Mouse (Mus musculus): ENCODE results near the gene Pmch.

Gene Pmch

DNA sequence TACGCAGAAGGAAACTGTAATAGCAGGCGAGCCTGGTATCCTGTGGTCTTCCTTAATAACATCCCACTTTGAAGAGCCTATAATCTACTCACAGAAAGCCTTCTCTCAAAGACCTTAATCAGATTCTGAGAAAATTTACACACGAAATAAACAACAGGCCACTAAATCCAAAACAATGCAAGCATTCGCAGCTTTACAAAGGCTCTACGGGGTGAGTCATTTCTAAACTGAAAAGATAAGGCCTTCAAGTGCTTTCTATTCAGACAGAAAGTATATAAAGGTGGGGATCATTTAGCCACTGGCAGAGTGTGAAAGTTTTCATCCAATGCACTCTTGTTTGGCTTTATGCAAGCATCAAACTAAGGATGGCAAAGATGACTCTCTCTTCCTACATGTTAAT lies at the start of gene Pmch:
Pmch (plus strand) TSS at position 301 of the 400 bp plus-strand sequence.
- DNase-seq (ENCODE audit: low spot score) = no peak

DNA sequence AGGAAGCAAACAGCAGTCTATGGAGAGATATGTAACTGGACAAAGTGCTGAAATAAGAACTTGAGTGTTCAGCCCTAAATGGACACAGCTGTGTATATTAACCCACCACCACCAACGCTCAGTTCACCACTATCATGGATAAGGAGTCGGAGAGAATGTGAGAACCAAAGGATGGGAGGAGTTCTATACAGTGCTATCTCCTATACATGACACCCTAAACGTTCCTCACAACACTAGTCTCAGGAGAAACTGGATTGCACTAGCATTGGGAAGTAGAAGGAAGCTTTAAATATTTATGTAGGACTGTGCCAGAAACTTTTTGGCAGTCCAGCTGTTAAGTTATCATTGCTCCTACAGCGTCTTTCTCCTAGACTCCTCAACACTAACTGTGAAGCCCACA lies 46.6 kb upstream of the Pmch start:
- DNase-seq (ENCODE audit: low spot score) = no peak

DNA sequence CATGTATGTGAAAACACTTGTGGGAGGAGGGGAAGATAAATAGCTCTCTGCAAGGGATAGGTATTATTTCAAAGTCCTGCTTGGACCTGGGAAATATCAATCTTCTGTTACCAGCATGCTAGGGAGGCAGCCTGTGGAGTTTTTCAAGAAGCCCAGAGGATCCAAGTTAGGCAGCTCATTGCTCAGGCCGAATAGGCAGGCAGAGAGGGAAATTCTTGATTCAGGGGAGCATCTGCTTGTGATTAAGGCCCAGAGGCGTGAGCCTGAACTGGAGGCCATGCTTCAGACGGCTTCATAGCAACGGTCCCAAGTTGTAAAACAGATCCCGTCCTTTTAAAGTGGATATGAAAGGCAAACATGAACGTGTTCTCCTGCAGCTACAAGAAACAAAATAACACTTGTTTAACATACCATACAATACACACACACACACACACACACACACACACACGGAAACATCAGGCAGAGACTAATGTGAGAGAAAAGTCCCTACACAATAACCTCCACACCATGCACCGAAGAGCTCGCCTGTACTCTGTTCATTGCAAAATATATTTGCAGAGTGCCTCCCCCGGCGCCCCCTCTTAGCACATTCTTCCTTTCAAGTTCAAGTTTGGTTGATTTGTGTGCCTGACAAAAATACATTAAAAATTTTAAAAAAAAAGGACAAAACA lies 44.6 kb upstream of the Pmch start:
- DNase-seq (ENCODE audit: low spot score) = no peak

DNA sequence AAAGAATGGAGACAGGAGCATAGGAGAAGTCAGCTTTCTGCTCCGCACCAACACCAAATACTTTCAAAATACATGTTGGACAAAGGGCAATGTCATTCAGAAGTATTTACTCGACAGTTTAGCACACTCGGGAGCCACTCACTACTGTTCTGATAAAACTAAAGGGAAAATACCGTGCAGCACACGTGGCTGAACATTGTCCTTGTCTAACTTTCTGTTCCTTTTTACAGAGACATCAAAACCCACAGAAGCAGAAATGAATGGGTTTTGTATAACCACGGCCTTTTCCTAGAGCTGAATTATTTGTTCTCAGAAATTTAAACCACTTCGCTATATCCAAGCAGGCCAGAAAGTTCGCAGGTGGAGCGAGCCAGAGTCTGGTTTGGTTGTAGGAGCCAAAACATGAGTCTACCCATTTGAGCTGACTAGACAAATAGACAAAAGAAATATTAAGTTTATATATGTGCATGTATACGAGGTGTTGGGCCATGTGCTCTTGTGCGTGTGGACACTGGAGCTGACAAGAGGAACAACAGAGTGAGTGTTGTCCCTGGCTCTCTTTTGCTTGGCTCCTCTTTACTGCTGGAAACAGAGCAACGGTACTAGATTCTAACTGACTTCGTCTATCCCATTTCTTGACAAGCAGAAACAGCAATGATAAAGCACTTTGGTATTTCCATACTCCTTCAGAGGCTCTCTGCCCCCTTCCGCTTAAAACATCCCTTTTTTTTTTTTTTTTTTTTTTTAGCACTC lies 36.5 kb upstream of the Pmch start:
- no peak for DNase-seq (ENCODE audit: low spot score)

DNA sequence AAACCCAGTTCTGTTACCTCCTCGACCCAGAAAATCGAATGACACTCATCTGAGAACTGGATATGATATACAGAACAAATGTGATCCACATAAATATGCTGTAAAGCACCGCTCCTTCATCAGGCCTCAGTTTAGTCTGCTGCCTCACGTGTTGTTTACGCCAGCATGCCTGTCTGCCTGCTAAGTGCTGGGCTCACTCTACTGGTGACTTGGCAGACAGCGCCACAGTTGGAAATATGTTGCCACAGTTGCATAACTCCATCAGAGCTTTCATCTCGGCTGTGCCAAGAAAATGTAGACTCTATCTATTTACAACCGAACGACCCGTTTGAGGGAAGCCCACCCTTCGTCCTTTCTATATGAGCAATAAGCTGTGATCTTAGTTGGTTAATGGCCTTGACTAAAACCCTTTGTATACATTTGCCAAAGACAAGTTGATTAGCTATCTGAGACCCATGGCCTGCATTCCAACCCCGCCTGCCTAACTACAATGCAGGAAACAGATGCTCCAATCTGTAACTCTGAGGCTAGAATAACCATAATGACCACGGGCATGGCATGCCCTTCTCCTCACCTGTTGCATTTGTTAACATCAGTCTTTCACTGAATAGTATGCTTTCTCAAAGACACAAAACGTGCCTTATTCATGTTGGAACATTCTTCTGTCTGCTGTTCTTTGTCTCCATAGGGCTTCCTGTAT lies 33.8 kb upstream of the Pmch start:
- DNase-seq (ENCODE audit: low spot score) = no peak

DNA sequence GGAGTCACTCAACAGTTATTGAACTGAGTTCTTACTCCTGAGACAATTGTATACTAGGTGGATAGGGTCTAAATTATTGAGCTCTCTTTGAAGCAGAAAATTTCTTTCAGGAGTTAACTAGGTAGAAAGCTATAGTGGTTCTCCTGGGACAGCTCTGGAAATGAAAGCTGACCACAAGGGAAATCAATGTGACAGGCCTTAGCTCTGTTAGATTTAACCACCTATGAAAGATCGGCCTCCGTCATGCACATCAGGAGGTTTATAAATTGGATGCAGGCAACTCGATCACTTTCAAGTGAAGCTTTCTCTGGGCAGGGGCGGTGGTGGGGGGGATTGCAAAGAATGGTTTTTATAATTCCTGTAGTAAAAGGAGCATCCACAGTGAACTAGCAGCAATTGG lies 27.4 kb upstream of the Pmch start:
- DNase-seq (ENCODE audit: low spot score) = no peak

DNA sequence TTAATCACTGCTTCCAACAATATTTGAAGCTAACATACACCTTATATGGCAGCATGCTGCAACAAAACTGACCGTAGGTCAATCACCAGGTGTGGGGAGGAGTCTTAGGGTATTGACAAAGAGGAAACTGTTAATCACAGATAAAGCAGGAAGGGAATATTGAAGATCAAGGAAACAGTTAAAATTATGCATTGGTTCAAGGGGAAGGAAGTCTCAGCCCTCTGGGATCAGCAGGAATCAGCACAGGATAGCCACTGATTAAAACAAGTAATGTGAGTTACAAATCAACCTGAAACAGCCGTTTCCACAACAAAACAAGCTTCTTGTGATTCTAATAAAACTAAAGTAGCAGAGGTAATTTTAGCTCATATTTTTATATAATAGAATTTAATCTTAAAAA lies 26.0 kb upstream of the Pmch start:
- no peak for DNase-seq (ENCODE audit: low spot score)

DNA sequence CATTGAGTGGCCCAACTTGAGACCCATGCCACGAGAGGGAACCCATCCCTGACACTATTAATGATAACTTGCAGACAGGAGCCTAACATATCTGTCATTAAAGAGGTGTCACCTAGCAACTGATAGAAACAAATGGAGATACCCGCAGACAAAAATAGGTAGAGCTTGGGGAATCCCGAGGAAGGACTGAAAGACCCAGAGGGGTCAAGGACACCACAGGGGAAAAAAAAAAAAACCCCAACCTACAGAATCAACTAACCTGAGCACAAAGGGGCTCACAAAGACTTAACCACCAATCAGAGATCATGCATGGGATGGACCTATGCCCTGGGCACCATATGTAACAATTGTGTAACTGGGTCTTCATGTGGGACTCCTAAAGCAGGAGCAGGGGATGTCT lies 23.5 kb upstream of the Pmch start:
- DNase-seq (ENCODE audit: low spot score) = no peak

DNA sequence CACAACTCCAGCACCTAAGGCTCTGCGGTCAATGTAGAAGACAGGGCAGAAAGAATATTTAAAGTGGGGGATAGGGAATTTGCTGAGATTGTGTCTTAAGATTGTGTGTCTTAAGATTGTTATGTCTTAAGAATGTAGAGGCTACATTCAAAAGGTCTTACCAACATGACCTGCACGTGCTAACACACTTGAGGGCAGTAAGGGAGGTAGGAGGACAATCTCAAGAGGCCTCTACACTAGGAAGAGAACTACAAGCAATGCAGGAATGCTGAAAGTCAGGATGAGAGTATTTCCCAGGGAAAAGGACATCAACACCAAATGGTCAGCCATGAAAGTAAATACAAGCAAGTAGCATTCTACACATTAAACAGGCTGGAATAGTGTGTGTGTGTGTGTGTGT lies 15.3 kb downstream of the Pmch start:
- no peak for DNase-seq (ENCODE audit: low spot score)

DNA sequence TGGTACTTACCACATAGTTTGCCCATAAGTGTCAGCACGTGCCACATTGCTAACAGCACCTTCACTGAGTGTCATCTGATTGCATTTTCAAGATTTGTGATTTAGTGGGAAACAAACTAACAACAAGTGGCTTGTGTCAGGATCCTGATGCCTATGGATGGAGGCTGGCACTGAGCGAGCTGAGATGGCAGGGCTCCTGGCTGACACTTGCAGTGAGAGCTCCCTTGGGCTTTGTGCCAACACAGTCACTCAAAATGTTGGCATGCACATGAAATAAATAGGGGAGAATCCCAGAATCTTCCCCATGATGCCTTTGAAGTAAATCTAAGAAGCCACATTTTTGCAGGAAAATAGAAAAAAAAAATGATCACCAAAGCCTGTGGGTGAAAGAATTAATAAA lies 22.4 kb downstream of the Pmch start:
- DNase-seq (ENCODE audit: low spot score) = no peak

DNA sequence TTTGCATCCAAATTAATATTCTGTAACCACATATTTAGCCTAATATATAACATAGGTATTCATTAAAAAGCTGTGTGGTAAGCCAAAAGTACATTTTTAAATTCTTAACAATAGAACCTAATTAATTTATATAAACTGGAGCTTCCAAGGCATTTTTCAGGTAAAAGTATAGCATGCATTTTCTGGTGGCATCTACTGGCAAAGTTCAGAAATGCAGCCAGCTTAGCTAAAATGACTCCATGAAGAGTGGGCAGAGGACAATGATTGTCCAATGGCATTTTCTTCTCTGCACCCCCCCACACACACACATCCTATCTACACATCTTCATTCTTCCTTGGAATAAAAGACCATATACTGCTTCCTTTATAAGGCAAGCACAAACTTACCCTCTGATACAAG lies 28.8 kb downstream of the Pmch start:
- DNase-seq (ENCODE audit: low spot score) = no peak

DNA sequence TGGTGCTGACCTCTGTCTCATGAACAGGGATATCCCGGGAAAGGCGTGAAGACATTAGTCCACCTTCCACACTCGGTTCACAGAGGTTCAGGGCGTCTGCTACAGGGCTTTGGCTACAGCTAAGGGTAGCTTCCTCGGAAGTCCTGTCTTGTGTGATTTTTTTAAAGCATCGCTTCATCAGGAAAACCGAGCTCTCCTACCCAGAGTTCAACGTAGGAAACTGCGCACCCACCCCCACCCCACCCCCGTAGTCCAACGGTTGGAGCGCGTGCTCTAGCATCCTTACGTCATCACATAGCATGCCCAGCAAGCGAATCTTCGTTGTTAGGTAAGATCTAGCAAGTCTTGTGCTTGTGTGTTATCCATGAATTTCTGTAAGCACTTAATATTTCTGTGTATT lies 44.8 kb downstream of the Pmch start:
- no peak for DNase-seq (ENCODE audit: low spot score)
